27 mouse cellular contexts compared by ENCODE assay signal in the genomic region with DNA sequence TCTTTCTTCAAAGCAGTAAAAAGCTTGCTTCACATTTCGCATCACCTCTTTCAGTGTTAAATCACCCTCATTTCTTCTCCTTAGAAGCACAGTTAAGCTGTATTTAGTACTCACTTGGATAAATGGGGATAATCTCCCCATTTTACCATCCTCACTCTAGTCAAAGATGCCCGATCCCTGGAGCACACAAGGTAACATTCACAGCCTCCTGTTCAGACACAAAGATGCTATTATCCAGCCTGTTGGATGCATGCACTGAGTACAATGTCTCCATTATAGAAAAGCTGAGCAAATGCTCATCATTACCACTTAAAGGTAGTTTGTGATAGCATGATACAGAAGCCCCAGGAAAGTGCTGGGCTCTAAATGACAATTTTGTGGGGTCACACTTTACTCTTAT.
DNase-seq lines count a peak whose midpoint lies in the region; ATAC-seq and TF ChIP-seq lines count a peak whose summit lies in the region.
"Had no signal": no experiment of that assay in that cellular context is flagged by ENCODE, and none has a peak within 500 bp of the region (broad histone marks: within the 10 kb centered on the region; RNA-seq: fewer than 3 reads in every experiment).

No protein-coding gene starts in this region.

- TF ChIP-seq CTCF in brain, embryonic 14.5 days (IDR thresholded peaks at IDR 0.05; ENCODE audit: borderline replicate concordance, extremely low read depth, insufficient read depth, insufficient read length), result no peak

- no peak overlapping the region for H3K9ac ChIP-seq in forebrain, embryonic 12.5 days
- H3K9ac ChIP-seq in forebrain, embryonic 15.5 days (replicated peaks), result no peak overlapping the region
- H3K9ac ChIP-seq: embryonic facial prominence, embryonic 12.5 days; embryonic facial prominence, embryonic 15.5 days; heart, embryonic 12.5 days; heart, embryonic 15.5 days; hindbrain, embryonic 14.5 days had no signal

- no peaks in the 10 kb centered on the region for H3K27me3 ChIP-seq in forebrain, embryonic 12.5 days
- no peaks in the 10 kb centered on the region for H3K27me3 ChIP-seq in forebrain, embryonic 15.5 days
- H3K27me3 ChIP-seq: embryonic facial prominence, embryonic 12.5 days; embryonic facial prominence, embryonic 15.5 days; heart, embryonic 12.5 days; heart, embryonic 15.5 days had no signal

- H3K36me3 ChIP-seq in forebrain, embryonic 12.5 days (replicated peaks), result no peaks in the 10 kb centered on the region
- H3K36me3 ChIP-seq in forebrain, embryonic 15.5 days, result no peaks in the 10 kb centered on the region
- H3K36me3 ChIP-seq: embryonic facial prominence, embryonic 12.5 days; embryonic facial prominence, embryonic 15.5 days; heart, embryonic 12.5 days; heart, embryonic 15.5 days had no signal

- peak; percentile 11 for DNase-seq in heart, adult 11 months
- DNase-seq in heart, postnatal 14 days, result no peak
- peak; percentile 42 for DNase-seq in brain, embryonic 14.5 days (ENCODE audit: low read depth)
- DNase-seq: adrenal gland, adult 2 months; adrenal gland, postnatal 14 days; cerebellum, adult 11-12 months; cerebellum, adult 8-10 months; cerebellum, postnatal 10 days; cerebellum, postnatal 36 days; gastrocnemius, adult 2 months; gastrocnemius, postnatal 14 days; heart, adult 18-20 months; heart, postnatal 10 days; heart, postnatal 4 days; kidney, adult 18-20 months had no signal

- no peaks in the 10 kb centered on the region for H3K4me1 ChIP-seq in forebrain, embryonic 12.5 days
- H3K4me1 ChIP-seq in forebrain, embryonic 15.5 days, result no peaks in the 10 kb centered on the region
- H3K4me1 ChIP-seq: embryonic facial prominence, embryonic 12.5 days; embryonic facial prominence, embryonic 15.5 days; heart, embryonic 12.5 days; heart, embryonic 15.5 days had no signal

- intact Hi-C loops in heart, postnatal 14 days (cut with DNase I), result no loop called here

- H3K4me2 ChIP-seq in forebrain, embryonic 12.5 days, result no peak overlapping the region
- no peak overlapping the region for H3K4me2 ChIP-seq in forebrain, embryonic 15.5 days (replicated peaks)
- H3K4me2 ChIP-seq: embryonic facial prominence, embryonic 12.5 days; embryonic facial prominence, embryonic 15.5 days; heart, embryonic 12.5 days; heart, embryonic 15.5 days; hindbrain, embryonic 14.5 days had no signal

- 0 out of 2 replicates have a peak overlapping the region, but pooled peaks have one; percentile 3 for H3K27ac ChIP-seq in forebrain, embryonic 12.5 days
- no peak overlapping the region for H3K27ac ChIP-seq in forebrain, embryonic 15.5 days (replicated peaks)
- H3K27ac ChIP-seq: embryonic facial prominence, embryonic 12.5 days; embryonic facial prominence, embryonic 15.5 days; gastrocnemius, adult 2 months; heart, embryonic 15.5 days; hindbrain, embryonic 14.5 days; hindbrain, postnatal 0 days had no signal

- WGBS in forebrain, embryonic 12.5 days, result 9% methylated on average over 2 of the region's 2 CpGs
- WGBS in forebrain, embryonic 15.5 days, result 5% methylated on average over 2 of the region's 2 CpGs

- H3K9me3 ChIP-seq in forebrain, embryonic 12.5 days, result no peaks in the 10 kb centered on the region
- H3K9me3 ChIP-seq in forebrain, embryonic 15.5 days, result no peaks in the 10 kb centered on the region
- H3K9me3 ChIP-seq: embryonic facial prominence, embryonic 12.5 days; embryonic facial prominence, embryonic 15.5 days; heart, embryonic 15.5 days had no signal

- TF ChIP-seq POLR2A in brain, embryonic 14.5 days (IDR thresholded peaks at IDR 0.05; ENCODE audit: borderline replicate concordance, extremely low read depth, insufficient read depth, insufficient read length, poor library complexity, severe bottlenecking), result no peak

- H3K4me3 ChIP-seq in forebrain, embryonic 12.5 days (replicated peaks), result no peak overlapping the region
- no peak overlapping the region for H3K4me3 ChIP-seq in forebrain, embryonic 15.5 days
- H3K4me3 ChIP-seq: embryonic facial prominence, embryonic 12.5 days; embryonic facial prominence, embryonic 15.5 days; gastrocnemius, adult 2 months; heart, embryonic 12.5 days; heart, embryonic 15.5 days had no signal

- peak; percentile 75; the same call in 1 of the 2 replicates for ATAC-seq in forebrain, embryonic 12.5 days (ENCODE audit: low FRiP score)
- ATAC-seq in forebrain, embryonic 15.5 days (replicated peaks), result no peak
- ATAC-seq in erythroid progenitor cell, adult 5-6 weeks (replicated peaks; ENCODE audit: low FRiP score, poor library complexity, severe bottlenecking), result no peak
- ATAC-seq: CD4-positive, CD25-positive, alpha-beta regulatory T cell, adult 4 months; hindbrain, postnatal 0 days; inflammation-experienced regulatory T-cells, adult 6 months; intestine, embryonic 16.5 days had no signal

Comparison
In these comparisons a context has a peak if more than half of its experiments do, and no peak if none do; other contexts are left out.
1. DNase-seq: peak in heart, adult 11 months (single experiment) and brain, embryonic 14.5 days (single experiment); none in heart, postnatal 14 days (0 of 2).